Mouse (Mus musculus) lung, embryonic 14.5 days (tissue): ENCODE measurements around the gene Tnrc6b. TPM values are rescaled to one million over a fixed set of nuclear protein-coding genes. Genes with fewer than 3 reads are reported as not detected.

Experiments
- ATAC-seq: fragments of 200-750 bp; cut with Nextera tagmentation; 2 replicates; pipeline ENCODE4 v1.8.0; 2017; ENCODE audit warnings: mild to moderate bottlenecking, moderate TSS enrichment, moderate library complexity; ENCODE audit not compliant: insufficient read depth
- DNase-seq: peaks from one replicate; pipeline ENCODE4 v3.0.0-alpha.2; 2015
- H3K27ac ChIP-seq: fragments of 300-500 bp; sonication (generic); 2 replicates; pipeline ENCODE4 v1.5.1; 2014; ENCODE audit warnings: low read depth, mild to moderate bottlenecking, moderate library complexity
- H3K27me3 ChIP-seq: fragments of 300-500 bp; sonication (generic); 2 replicates; pipeline ENCODE4 v1.6.1; 2014; ENCODE audit warnings: low read length, control low read depth; ENCODE audit not compliant: insufficient read depth
- H3K36me3 ChIP-seq: fragments of 300-500 bp; sonication (generic); 2 replicates; pipeline ENCODE4 v1.6.1; 2014; ENCODE audit warnings: control low read depth; ENCODE audit not compliant: insufficient read depth
- H3K4me1 ChIP-seq: fragments of 300-500 bp; sonication (generic); 2 replicates; pipeline ENCODE4 v1.6.1; 2014; ENCODE audit warnings: antibody characterized with exemption, control low read depth; ENCODE audit not compliant: insufficient read depth
- H3K4me2 ChIP-seq: fragments of 300-500 bp; sonication (generic); 2 replicates; pipeline ENCODE4 v1.6.1; 2014; ENCODE audit warnings: mild to moderate bottlenecking
- H3K4me3 ChIP-seq: fragments of 300-500 bp; sonication (generic); 2 replicates; pipeline ENCODE4 v1.5.1; 2014; ENCODE audit warnings: low read depth, low read length
- H3K9ac ChIP-seq: fragments of 300-500 bp; sonication (generic); 2 replicates; pipeline ENCODE4 v1.6.1; 2014
- H3K9me3 ChIP-seq: fragments of 300-500 bp; sonication (generic); 2 replicates; pipeline ENCODE4 v1.6.1; 2016; ENCODE audit warnings: low read depth, low read length, control low read depth
- CTCF ChIP-seq: IDR thresholded peaks from 2 replicates; pipeline ENCODE4 v1.5.1; 2016; ENCODE audit warnings: antibody characterized with exemption, low read depth
- WGBS: fragments of 180-500 bp; shearing (Covaris S2); extraction: QIAGEN DNeasy Blood & Tissue Kit; methylation state at CpG from one replicate; pipeline ENCODE4 v1.1.7; 2014; 5-methylcytosine and 5-hydroxymethylcytosine counted together
- polyA plus RNA-seq: library from polyadenylated mRNA; unstranded; fragments of >200 nt; fragmentation: Nextera tagmentation; extraction: Ambion mirVana; gene quantifications from 2 replicates; pipeline ENCODE4 v1.2.1, GENCODE M21; 2014

Tnrc6b gene
- polyA plus RNA-seq, 1 experiment from 2014 or later, result 17.5 TPM

- H3K27me3 ChIP-seq, result no peaks in the 10 kb centered on the region
- WGBS, result 40% methylated on average over 5 of the region's 5 CpGs
- H3K27ac ChIP-seq, result no peak overlapping the region
- no peak overlapping the region for H3K4me3 ChIP-seq
- ATAC-seq, result no peak
- no peak for TF ChIP-seq CTCF
- H3K36me3 ChIP-seq, result no peaks in the 10 kb centered on the region
- H3K4me1 ChIP-seq, result no peaks in the 10 kb centered on the region
- no peak overlapping the region for H3K9ac ChIP-seq
- H3K9me3 ChIP-seq, result no peaks in the 10 kb centered on the region
- no peak overlapping the region for H3K4me2 ChIP-seq
- DNase-seq, result no peak
Measured at GRCm38 (mm10) chr15:80748979-80749378, 37.9 kb downstream of the Tnrc6b start.

- Histone ChIP-seq H3K9me3 (no peaks in the 10 kb centered on the region), H3K27me3 (no peaks in the 10 kb centered on the region), H3K9ac (no peak overlapping the region), H3K4me1 (no peaks in the 10 kb centered on the region), H3K36me3 (no peaks in the 10 kb centered on the region), H3K4me3 (no peak overlapping the region), H3K4me2 (no peak overlapping the region), H3K27ac (no peak overlapping the region)
- 73% methylated on average over 6 of the region's 6 CpGs for WGBS
- DNase-seq (no peak), ATAC-seq (no peak)
- no peak for TF ChIP-seq CTCF
Measured at GRCm38 (mm10) chr15:80753351-80753750, 42.2 kb downstream of the Tnrc6b start.

GRCm38 (mm10) chr15:80754103-80754502, 43.0 kb downstream of the Tnrc6b start:
- H3K4me2 ChIP-seq, result no peak overlapping the region
- no peaks in the 10 kb centered on the region for H3K9me3 ChIP-seq
- H3K27me3 ChIP-seq, result no peaks in the 10 kb centered on the region
- no peak overlapping the region for H3K9ac ChIP-seq
- H3K36me3 ChIP-seq, result no peaks in the 10 kb centered on the region
- no peaks in the 10 kb centered on the region for H3K4me1 ChIP-seq
- no peak overlapping the region for H3K27ac ChIP-seq
- no peak overlapping the region for H3K4me3 ChIP-seq
- no peak for TF ChIP-seq CTCF
- DNase-seq, result no peak
- no peak for ATAC-seq
- WGBS, result 90% methylated on average over 1 of the region's 1 CpGs

GRCm38 (mm10) chr15:80759451-80759850, 48.3 kb downstream of the Tnrc6b start:
- no peaks in the 10 kb centered on the region for H3K9me3 ChIP-seq
- H3K4me1 ChIP-seq, result no peaks in the 10 kb centered on the region
- H3K4me3 ChIP-seq, result no peak overlapping the region
- no peaks in the 10 kb centered on the region for H3K27me3 ChIP-seq
- no peaks in the 10 kb centered on the region for H3K36me3 ChIP-seq
- WGBS, result 76% methylated on average over 9 of the region's 9 CpGs
- DNase-seq (no peak), ATAC-seq (no peak)
- no peak overlapping the region for H3K27ac ChIP-seq
- no peak overlapping the region for H3K9ac ChIP-seq
- no peak overlapping the region for H3K4me2 ChIP-seq
- TF ChIP-seq CTCF, result no peak

- H3K9me3 ChIP-seq, result no peaks in the 10 kb centered on the region
- WGBS, result 86% methylated on average over 3 of the region's 3 CpGs
Measured at GRCm38 (mm10) chr15:80760504-80760903, 49.4 kb downstream of the Tnrc6b start.

GRCm38 (mm10) chr15:80760935-80761334, 49.8 kb downstream of the Tnrc6b start:
- DNase-seq, result no peak
- TF ChIP-seq CTCF, result no peak

More at GRCm38 (mm10) chr15:80760504-80760903, 49.4 kb downstream of the Tnrc6b start:
- ATAC-seq (no peak), DNase-seq (no peak)
- Histone ChIP-seq H3K4me1 (no peaks in the 10 kb centered on the region), H3K27ac (no peak overlapping the region), H3K4me3 (no peak overlapping the region), H3K4me2 (no peak overlapping the region), H3K9ac (no peak overlapping the region), H3K36me3 (no peaks in the 10 kb centered on the region), H3K27me3 (no peaks in the 10 kb centered on the region)
- no peak for TF ChIP-seq CTCF

DNA sequence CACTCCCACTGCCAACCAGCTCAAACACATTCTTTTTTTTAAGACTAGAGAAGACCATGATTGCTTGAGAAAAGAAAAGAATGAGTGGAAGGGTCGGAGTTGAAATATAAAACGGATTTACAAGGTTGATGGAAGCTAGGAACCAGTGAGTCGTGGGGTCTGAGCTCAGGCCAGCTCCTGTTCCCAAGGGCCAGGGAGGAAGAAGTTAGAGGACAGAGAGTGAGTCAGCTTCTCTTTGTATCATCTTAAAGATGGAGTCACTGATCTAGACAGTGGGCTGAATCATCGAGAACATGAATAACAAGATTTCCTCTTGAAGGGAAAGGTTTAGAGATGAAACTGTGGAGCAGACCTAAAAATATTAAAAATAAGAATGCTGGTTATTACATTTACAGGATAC, 51.5 kb downstream of the Tnrc6b start:
- Histone ChIP-seq H3K9ac (no peak overlapping the region), H3K27me3 (no peaks in the 10 kb centered on the region), H3K9me3 (no peaks in the 10 kb centered on the region), H3K4me2 (no peak overlapping the region), H3K4me3 (no peak overlapping the region), H3K36me3 (no peaks in the 10 kb centered on the region), H3K4me1 (no peaks in the 10 kb centered on the region), H3K27ac (no peak overlapping the region)
- 85% methylated on average over 4 of the region's 4 CpGs for WGBS
- TF ChIP-seq CTCF, result no peak
- ATAC-seq, result no peak
- no peak for DNase-seq

More at GRCm38 (mm10) chr15:80760935-80761334, 49.8 kb downstream of the Tnrc6b start:
- Histone ChIP-seq H3K4me3 (no peak overlapping the region), H3K4me1 (no peaks in the 10 kb centered on the region), H3K9ac (no peak overlapping the region), H3K27ac (no peak overlapping the region), H3K36me3 (no peaks in the 10 kb centered on the region), H3K9me3 (no peaks in the 10 kb centered on the region), H3K4me2 (no peak overlapping the region), H3K27me3 (no peaks in the 10 kb centered on the region)
- 63% methylated on average over 8 of the region's 8 CpGs for WGBS
- ATAC-seq, result no peak

DNA sequence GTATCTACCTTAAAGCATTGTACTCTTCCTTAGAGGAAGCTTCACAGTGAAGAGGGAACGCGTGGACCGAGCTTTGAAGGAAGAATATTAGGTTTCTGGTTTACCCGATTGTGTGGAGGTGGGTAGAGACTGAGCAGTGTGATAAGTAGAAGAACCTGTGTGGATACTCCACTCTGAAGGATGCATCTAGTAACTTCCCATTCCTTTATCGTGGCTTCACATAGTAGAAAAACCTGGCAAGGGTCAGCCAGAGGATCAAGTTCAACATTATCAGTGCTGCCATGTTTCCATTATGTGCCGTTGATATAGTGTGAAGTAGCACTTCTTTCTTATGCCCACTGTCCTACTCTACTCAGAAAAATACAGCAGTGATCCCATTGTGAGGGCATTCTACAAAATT, 53.6 kb downstream of the Tnrc6b start:
- ATAC-seq (no peak), DNase-seq (no peak)
- H3K27me3 ChIP-seq, result no peaks in the 10 kb centered on the region
- no peaks in the 10 kb centered on the region for H3K36me3 ChIP-seq
- H3K4me1 ChIP-seq, result no peaks in the 10 kb centered on the region
- no peak overlapping the region for H3K9ac ChIP-seq
- H3K9me3 ChIP-seq, result no peaks in the 10 kb centered on the region
- TF ChIP-seq CTCF, result no peak
- H3K4me3 ChIP-seq, result no peak overlapping the region
- no peak overlapping the region for H3K4me2 ChIP-seq
- 85% methylated on average over 6 of the region's 6 CpGs for WGBS
- H3K27ac ChIP-seq, result no peak overlapping the region
